Mouse (Mus musculus) MEL (cell line): ENCODE measurements at regions not wholly inside any gene's neighbourhood (a gene's known extent, or its start where the extent isn't known, plus 50 kb on each side); places are given as distances from the start of the nearest gene placed in this dataset.

Experiments used
- DNase-seq: peaks from one replicate; pipeline ENCODE4 v3.0.0; 2011; ENCODE audit warnings: low read depth, low spot score
- H3K27ac ChIP-seq: 2 replicates; pipeline ENCODE4 v1.5.1; 2012; ENCODE audit warnings: low read depth, mild to moderate bottlenecking, control low read depth, low read length, moderate library complexity; ENCODE audit not compliant: control insufficient read depth
- H3K27me3 ChIP-seq, 2 experiments: fragments of 150-350 bp in 1 of 2; sonication (generic) in 1 of 2; 2 replicates each; pipeline ENCODE4 v1.6.1; 2012; ENCODE audit warnings: low read length in 2 of 2, mild to moderate bottlenecking in 2 of 2, improper control_type of control experiment in 1 of 2, moderate library complexity in 1 of 2; ENCODE audit not compliant: insufficient read depth in 2 of 2, control insufficient read depth in 1 of 2
- H3K36me3 ChIP-seq, 2 experiments: 2 replicates each; pipeline ENCODE4 v1.6.1; 2012 to 2014; ENCODE audit warnings: low read length in 2 of 2, improper control_type of control experiment in 1 of 2, inconsistent platforms in 1 of 2, mild to moderate bottlenecking in 1 of 2; ENCODE audit not compliant: insufficient read depth in 2 of 2, control insufficient read depth in 1 of 2
- H3K4me1 ChIP-seq, 2 experiments: fragments of 150-350 bp in 1 of 2; sonication (generic) in 1 of 2; 2 replicates each; pipeline ENCODE4 v1.6.1; 2012; ENCODE audit warnings: low read length in 2 of 2, improper control_type of control experiment in 1 of 2, mild to moderate bottlenecking in 1 of 2; ENCODE audit not compliant: insufficient read depth in 2 of 2, control insufficient read depth in 1 of 2
- H3K4me3 ChIP-seq, 2 experiments: fragments of 150-350 bp in 1 of 2; sonication (generic) in 1 of 2; 2 replicates each; pipeline ENCODE4 v1.5.1; 2012; ENCODE audit warnings: low read depth in 2 of 2, low read length in 2 of 2, mild to moderate bottlenecking in 2 of 2, moderate library complexity in 2 of 2, control low read depth in 1 of 2, improper control_type of control experiment in 1 of 2; ENCODE audit not compliant: control insufficient read depth in 1 of 2, insufficient read depth in 1 of 2
- H3K79me2 ChIP-seq: 2 replicates; pipeline ENCODE4 v1.6.1; 2012; ENCODE audit warnings: mild to moderate bottlenecking, low read length, moderate library complexity; ENCODE audit not compliant: control insufficient read depth, poor library complexity, insufficient read depth
- H3K9ac ChIP-seq: 2 replicates; pipeline ENCODE4 v1.6.1; 2012; ENCODE audit warnings: low read depth, mild to moderate bottlenecking, control low read depth, low read length, moderate library complexity; ENCODE audit not compliant: control insufficient read depth, poor library complexity, severe bottlenecking
- H3K9me3 ChIP-seq: fragments of 150-350 bp; sonication (generic); replicated peaks from 2 replicates; pipeline ENCODE4 v1.6.1; 2012; ENCODE audit warnings: mild to moderate bottlenecking, low read length, improper control_type of control experiment, moderate library complexity; ENCODE audit not compliant: insufficient read depth
- CHD1 ChIP-seq: IDR thresholded peaks from 2 replicates; pipeline ENCODE4 v1.6.1; 2012; ENCODE audit warnings: low read depth, mild to moderate bottlenecking, inconsistent platforms, low read length, improper control_type of control experiment
- E2F4 ChIP-seq: IDR thresholded peaks from 2 replicates; pipeline ENCODE4 v1.6.1; 2011; ENCODE audit warnings: low read depth, low read length, improper control_type of control experiment, borderline replicate concordance
- ELF1 ChIP-seq: IDR thresholded peaks from 2 replicates; pipeline ENCODE4 v1.6.1; 2014; ENCODE audit warnings: low read depth, mild to moderate bottlenecking, inconsistent platforms, low read length, improper control_type of control experiment, moderate library complexity
- EP300 ChIP-seq, 2 experiments: IDR thresholded peaks; 2 replicates each; pipeline ENCODE4 v1.6.1; 2011; ENCODE audit warnings: improper control_type of control experiment in 2 of 2, low read length in 2 of 2, low read depth in 1 of 2, mild to moderate bottlenecking in 1 of 2
- ETS1 ChIP-seq: IDR thresholded peaks from 2 replicates; pipeline ENCODE4 v1.6.1; 2012; ENCODE audit warnings: low read depth, mild to moderate bottlenecking, inconsistent platforms, low read length, improper control_type of control experiment, moderate library complexity
- GABPA ChIP-seq: IDR thresholded peaks from 2 replicates; pipeline ENCODE4 v1.6.1; 2012; ENCODE audit warnings: low read depth, mild to moderate bottlenecking, inconsistent platforms, low read length, improper control_type of control experiment, moderate library complexity
- GATA1 ChIP-seq: IDR thresholded peaks from 2 replicates; pipeline ENCODE4 v1.6.1; 2011; ENCODE audit warnings: low read depth, low read length, improper control_type of control experiment
- HCFC1 ChIP-seq: IDR thresholded peaks from 2 replicates; pipeline ENCODE4 v1.6.1; 2012; ENCODE audit warnings: low read depth, mild to moderate bottlenecking, inconsistent platforms, low read length, improper control_type of control experiment, moderate library complexity
- MEF2A ChIP-seq: IDR thresholded peaks from 2 replicates; pipeline ENCODE4 v1.6.1; 2014; ENCODE audit warnings: low read depth, mild to moderate bottlenecking, inconsistent platforms, low read length, improper control_type of control experiment; ENCODE audit not compliant: poor library complexity, insufficient replicate concordance, severe bottlenecking; ENCODE audit errors: extremely low read depth
- MXI1 ChIP-seq: IDR thresholded peaks from 2 replicates; pipeline ENCODE4 v1.6.1; 2011; ENCODE audit warnings: mild to moderate bottlenecking, low read depth, low read length, improper control_type of control experiment
- MYB ChIP-seq: IDR thresholded peaks from 2 replicates; pipeline ENCODE4 v1.6.1; 2011; ENCODE audit warnings: mild to moderate bottlenecking, low read depth, low read length, improper control_type of control experiment
- MYC ChIP-seq: IDR thresholded peaks from 2 replicates; pipeline ENCODE4 v1.6.1; 2011; ENCODE audit warnings: low read depth, mild to moderate bottlenecking, low read length, improper control_type of control experiment, moderate library complexity
- NELFE ChIP-seq: IDR thresholded peaks from 2 replicates; pipeline ENCODE4 v1.6.1; 2011; ENCODE audit warnings: low read depth, low read length, improper control_type of control experiment
- NRF1 ChIP-seq: IDR thresholded peaks from 2 replicates; pipeline ENCODE4 v1.6.1; 2014; ENCODE audit warnings: low read depth, mild to moderate bottlenecking, inconsistent platforms, low read length, improper control_type of control experiment, moderate library complexity; ENCODE audit not compliant: poor library complexity, insufficient read depth, severe bottlenecking
- POLR2A ChIP-seq, 2 experiments: IDR thresholded peaks; 2 replicates each; pipeline ENCODE4 v1.6.1; 2011 to 2012; ENCODE audit warnings: low read length in 2 of 2, mild to moderate bottlenecking in 2 of 2, control low read depth in 1 of 2, improper control_type of control experiment in 1 of 2, low read depth in 1 of 2, moderate library complexity in 1 of 2; ENCODE audit not compliant: control insufficient read depth in 1 of 2, insufficient read depth in 1 of 2, poor library complexity in 1 of 2
- POLR2AphosphoS2 ChIP-seq: IDR thresholded peaks from 2 replicates; pipeline ENCODE4 v1.6.1; 2011; ENCODE audit warnings: low read length, improper control_type of control experiment
- RAD21 ChIP-seq: IDR thresholded peaks from 2 replicates; pipeline ENCODE4 v1.6.1; 2011; ENCODE audit warnings: mild to moderate bottlenecking, low read depth, low read length, improper control_type of control experiment
- RCOR1 ChIP-seq: IDR thresholded peaks from 2 replicates; pipeline ENCODE4 v1.6.1; 2012; ENCODE audit warnings: low read depth, mild to moderate bottlenecking, inconsistent platforms, low read length, improper control_type of control experiment
- SIN3A ChIP-seq: IDR thresholded peaks from 2 replicates; pipeline ENCODE4 v1.6.1; 2012; ENCODE audit warnings: low read length, improper control_type of control experiment, inconsistent platforms
- SMC3 ChIP-seq: IDR thresholded peaks from 2 replicates; pipeline ENCODE4 v1.6.1; 2011; ENCODE audit warnings: low read depth, low read length, improper control_type of control experiment
- TBP ChIP-seq: IDR thresholded peaks from 2 replicates; pipeline ENCODE4 v1.8.0; 2011; ENCODE audit warnings: low read depth, low read length, improper control_type of control experiment
- TCF12 ChIP-seq: IDR thresholded peaks from 2 replicates; pipeline ENCODE4 v1.6.1; 2014; ENCODE audit warnings: low read depth, mild to moderate bottlenecking, inconsistent platforms, low read length, improper control_type of control experiment, moderate library complexity
- UBTF ChIP-seq: IDR thresholded peaks from 2 replicates; pipeline ENCODE4 v1.6.1; 2012; ENCODE audit warnings: low read depth, mild to moderate bottlenecking, inconsistent platforms, low read length, improper control_type of control experiment, moderate library complexity, borderline replicate concordance; ENCODE audit not compliant: insufficient read depth
- USF1 ChIP-seq: IDR thresholded peaks from 2 replicates; pipeline ENCODE4 v1.6.1; 2014; ENCODE audit warnings: low read depth, mild to moderate bottlenecking, inconsistent platforms, low read length, improper control_type of control experiment, moderate library complexity
- ZMIZ1 ChIP-seq: IDR thresholded peaks from 2 replicates; pipeline ENCODE4 v1.6.1; 2012; ENCODE audit warnings: low read depth, mild to moderate bottlenecking, inconsistent platforms, low read length, improper control_type of control experiment, moderate library complexity

DNA sequence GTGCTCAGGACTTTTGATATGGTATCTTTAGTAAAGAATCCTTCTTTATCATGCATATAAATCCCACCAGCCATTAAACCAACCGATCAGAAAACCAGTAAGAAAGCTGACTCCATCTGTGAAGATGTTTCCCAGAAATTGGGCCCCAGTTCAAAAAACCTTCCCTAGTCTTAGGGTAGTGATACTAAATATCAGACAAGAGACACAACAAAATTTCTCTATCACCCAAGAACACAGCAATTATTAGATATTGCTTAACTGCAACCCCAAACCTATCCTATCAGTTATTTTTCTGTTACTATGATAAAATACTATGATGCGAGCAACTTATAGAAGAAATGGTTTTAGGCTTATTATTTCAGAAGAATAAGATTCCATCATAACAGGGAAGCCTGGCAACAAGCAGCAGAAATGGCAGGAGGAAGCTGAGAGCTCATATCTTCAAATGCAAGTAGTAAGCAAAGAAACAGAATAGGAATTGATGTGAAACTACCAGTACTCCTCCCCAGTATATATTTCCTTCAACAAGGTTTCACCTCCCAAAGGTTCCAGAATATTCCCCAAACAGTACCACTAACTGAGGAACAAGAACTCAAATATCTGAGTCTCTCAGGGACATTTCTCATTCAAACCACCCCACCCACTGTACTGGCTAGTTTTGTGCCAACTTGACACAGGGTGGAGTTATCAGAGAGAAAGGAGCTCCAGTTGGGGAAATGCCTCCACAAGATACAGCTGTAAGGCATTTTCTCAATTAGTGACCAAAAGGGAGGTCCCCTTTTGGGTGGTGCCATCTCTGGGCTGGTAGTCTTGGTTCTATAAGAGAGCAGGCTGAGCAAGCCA lies 234.1 kb downstream of the Tex13c3 start:
- Histone ChIP-seq H3K27me3 (no peaks in the 10 kb centered on the region), H3K9ac (no peak overlapping the region), H3K9me3 (no peaks in the 10 kb centered on the region), H3K4me1 (no peaks in the 10 kb centered on the region), H3K27ac (no peak overlapping the region), H3K79me2 (no peaks in the 10 kb centered on the region), H3K36me3 (0 out of 4 replicates have a peak, but pooled peaks cover 0 to 2% of the 10 kb centered on the region in 2 experiments), H3K4me3 (no peak overlapping the region)
- TF ChIP-seq EP300 (IDR thresholded peaks at IDR 0.05; ENCODE audit: low read depth in 1 of 2, low read length in 2 of 2) = peak in 1 of 2 experiments; percentile 45; a peak in 1 of 4 replicates
- TF ChIP-seq TCF12 = peak; percentile 11; the same call in 1 of the 2 replicates
- TF ChIP-seq USF1 = no peak
- 0 out of 2 replicates have a peak, but pooled peaks have one; percentile 27 for TF ChIP-seq ETS1
- TF ChIP-seq GABPA = no peak
- no peak for DNase-seq

DNA sequence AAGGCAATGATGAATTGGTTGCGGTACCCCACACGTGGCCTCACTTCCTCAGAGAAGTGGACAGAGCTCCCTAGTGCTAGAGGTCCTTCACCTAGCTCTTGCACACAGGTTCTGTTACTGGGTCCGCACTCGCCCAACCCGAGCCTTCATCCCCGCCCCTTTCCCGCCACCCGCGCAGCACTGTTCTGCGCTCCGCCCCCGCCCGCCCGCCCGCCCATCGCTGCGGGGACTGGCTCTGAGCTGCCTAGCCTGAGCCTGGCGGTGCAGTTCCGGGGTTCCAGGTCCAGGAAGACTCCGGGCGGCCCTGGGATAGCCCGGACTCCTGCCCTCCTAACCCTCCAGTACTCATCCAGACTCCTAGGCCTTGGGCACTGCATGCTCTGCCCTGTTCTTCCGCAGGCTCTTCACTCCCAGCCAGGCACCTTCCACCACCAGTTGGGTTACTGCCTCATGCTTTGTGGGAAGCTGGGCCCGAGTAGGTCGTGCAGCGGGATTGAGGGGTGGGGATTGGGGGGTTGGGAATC lies 243.3 kb downstream of the Tex13c3 start:
- no peaks in the 10 kb centered on the region for H3K9me3 ChIP-seq
- H3K4me3 ChIP-seq = peak overlapping the region; percentile 75 to 82
- peak; percentile 84 for DNase-seq
- peaks cover 4% of the 10 kb centered on the region in 2 experiments; a peak in 1 of 4 replicates for H3K4me1 ChIP-seq
- H3K36me3 ChIP-seq = peaks cover 4 to 8% of the 10 kb centered on the region in 2 experiments; a peak in 3 of 4 replicates
- H3K27me3 ChIP-seq = no peaks in the 10 kb centered on the region
- TF ChIP-seq E2F4 = no peak
- no peak for TF ChIP-seq HCFC1
- no peak for TF ChIP-seq GABPA
- peak; percentile 46 for TF ChIP-seq SIN3A
- TF ChIP-seq NRF1 = no peak
- peak; percentile 54; the same call in 1 of the 2 replicates for TF ChIP-seq ELF1
- TF ChIP-seq MYB = no peak
- TF ChIP-seq GATA1 = no peak
- no peak for TF ChIP-seq CHD1
- TF ChIP-seq NELFE = peak; percentile 67
- no peak for TF ChIP-seq UBTF
- no peak for TF ChIP-seq SMC3
- TF ChIP-seq POLR2A (IDR thresholded peaks at IDR 0.05; ENCODE audit: control insufficient read depth in 1 of 2, insufficient read depth in 1 of 2, low read depth in 1 of 2, low read length in 2 of 2, poor library complexity in 1 of 2) = peak; percentile 54 to 70; a peak in 3 of 4 replicates
- 0 out of 2 replicates have a peak, but pooled peaks have one; percentile 23 for TF ChIP-seq TBP
- TF ChIP-seq MXI1 = no peak; the same call in none of the 2 replicates
- TF ChIP-seq EP300 (IDR thresholded peaks at IDR 0.05; ENCODE audit: low read depth in 1 of 2, low read length in 2 of 2) = no peak
- no peak for TF ChIP-seq RCOR1
- no peak for TF ChIP-seq MYC
- TF ChIP-seq RAD21 = no peak
- TF ChIP-seq ZMIZ1 = no peak; the same call in 1 of the 2 replicates
- TF ChIP-seq MEF2A = no peak
- TF ChIP-seq TCF12 = no peak; the same call in 1 of the 2 replicates
- TF ChIP-seq POLR2AphosphoS2 = peak; percentile 72; the same call in 1 of the 2 replicates
- peak overlapping the region; percentile 40; the same call in 1 of the 2 replicates for H3K27ac ChIP-seq
- peaks cover 12% of the 10 kb centered on the region for H3K79me2 ChIP-seq
- peak overlapping the region; percentile 88 for H3K9ac ChIP-seq
